Mouse (Mus musculus): ENCODE results near the gene Zbtb7b.

Zbtb7b gene

DNA sequence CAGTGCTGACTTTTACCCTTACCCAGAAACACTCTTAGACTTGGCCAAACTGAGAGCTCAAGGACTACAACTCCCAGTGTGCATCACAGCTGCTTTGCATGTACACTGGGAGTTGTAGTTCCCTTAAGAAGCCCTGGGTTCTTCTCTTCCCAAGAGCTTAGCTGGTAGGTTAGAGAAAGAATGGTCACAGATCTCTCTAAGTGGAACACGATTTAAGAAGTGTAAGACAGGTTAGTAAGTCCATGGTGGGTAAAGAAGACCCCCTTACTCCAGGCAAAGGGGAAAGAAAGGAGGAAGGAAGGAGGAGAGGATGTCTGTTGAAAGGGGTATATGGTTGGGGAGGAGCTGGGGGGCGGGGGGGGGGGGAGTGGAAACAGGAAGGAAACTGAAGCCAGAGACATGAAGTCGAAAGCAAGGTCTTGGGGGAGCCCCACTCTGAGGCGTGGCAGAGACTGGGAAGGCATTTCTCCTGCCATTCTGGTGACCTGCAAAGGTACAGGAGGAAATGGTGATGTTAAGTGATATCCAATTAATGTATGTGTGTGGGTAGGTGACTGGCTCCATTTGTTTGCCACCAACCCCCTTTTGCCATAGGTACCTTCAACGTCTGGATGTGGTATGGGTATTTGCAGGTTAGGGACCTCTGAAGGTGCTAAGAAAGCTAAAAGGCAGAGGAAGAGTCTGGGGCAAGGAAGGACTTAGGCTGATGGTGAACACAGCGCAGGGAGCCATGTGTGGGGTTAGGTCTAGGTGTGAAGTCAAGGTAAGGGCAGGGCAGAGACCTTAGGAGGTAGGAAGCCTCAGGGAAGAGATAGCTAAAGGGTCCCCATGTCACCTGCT lies 5.5 kb downstream of the Zbtb7b start:
- in situ Hi-C loops (cut with MboI, MseI): no loop called here

DNA sequence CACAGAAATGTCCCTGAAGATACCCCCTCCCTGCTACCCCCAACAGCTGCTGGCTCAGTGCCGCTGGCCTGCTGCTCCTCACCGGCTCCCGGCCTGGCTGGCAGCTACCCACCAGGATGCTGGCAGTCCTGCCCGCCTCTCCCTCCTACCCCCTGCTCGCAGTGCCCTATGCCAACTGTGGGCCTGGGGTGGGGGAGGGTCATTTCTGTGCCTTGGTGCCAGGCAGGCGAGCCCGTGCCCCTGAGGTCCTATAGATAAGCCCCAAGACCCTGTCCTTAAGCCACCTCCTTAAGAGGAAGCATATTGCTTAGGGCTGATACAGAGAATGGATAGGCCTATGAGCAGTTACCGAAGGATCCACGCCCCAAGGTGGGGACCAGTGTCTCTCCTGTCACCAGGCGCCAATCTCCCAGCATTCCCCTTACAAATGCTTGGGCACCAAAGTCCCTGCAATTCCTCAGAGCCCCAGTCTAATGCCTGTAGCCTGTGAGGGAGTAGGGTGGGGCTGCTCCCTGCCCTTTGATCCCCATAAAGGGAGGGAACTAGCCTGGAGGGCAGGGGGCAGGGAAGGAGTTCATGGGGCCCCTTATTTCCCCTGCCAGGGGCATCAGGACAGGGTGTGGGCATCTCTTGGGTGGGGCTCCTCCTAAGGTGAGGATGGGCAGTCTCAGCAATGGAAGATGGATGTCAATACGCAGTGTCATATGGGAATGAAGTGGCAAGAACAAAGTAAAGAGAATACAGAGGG lies 6.3 kb downstream of the Zbtb7b start:
- in situ Hi-C loops (cut with MboI, MseI): no loop called here

DNA sequence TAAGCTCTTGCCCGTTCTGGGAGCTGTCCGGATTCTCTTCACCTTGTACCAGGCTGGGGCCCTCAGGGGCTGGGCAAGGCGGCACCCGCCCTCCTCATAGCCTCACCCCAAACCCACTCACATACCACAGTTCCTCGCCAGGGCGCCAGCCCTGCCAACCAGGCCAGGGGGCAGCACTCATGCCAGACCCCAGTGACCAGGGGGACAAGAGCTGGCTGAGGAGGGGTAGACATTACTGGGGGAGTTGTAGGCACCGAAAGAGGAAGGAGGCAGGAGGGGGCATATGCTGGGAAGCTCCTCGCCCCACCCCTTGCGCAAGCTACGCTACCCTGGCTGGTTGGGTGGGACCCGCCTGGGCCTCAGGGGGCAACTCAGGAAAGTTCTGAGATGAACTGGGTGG lies 6.9 kb downstream of the Zbtb7b start:
- in situ Hi-C loops (cut with MboI, MseI): no loop called here

DNA sequence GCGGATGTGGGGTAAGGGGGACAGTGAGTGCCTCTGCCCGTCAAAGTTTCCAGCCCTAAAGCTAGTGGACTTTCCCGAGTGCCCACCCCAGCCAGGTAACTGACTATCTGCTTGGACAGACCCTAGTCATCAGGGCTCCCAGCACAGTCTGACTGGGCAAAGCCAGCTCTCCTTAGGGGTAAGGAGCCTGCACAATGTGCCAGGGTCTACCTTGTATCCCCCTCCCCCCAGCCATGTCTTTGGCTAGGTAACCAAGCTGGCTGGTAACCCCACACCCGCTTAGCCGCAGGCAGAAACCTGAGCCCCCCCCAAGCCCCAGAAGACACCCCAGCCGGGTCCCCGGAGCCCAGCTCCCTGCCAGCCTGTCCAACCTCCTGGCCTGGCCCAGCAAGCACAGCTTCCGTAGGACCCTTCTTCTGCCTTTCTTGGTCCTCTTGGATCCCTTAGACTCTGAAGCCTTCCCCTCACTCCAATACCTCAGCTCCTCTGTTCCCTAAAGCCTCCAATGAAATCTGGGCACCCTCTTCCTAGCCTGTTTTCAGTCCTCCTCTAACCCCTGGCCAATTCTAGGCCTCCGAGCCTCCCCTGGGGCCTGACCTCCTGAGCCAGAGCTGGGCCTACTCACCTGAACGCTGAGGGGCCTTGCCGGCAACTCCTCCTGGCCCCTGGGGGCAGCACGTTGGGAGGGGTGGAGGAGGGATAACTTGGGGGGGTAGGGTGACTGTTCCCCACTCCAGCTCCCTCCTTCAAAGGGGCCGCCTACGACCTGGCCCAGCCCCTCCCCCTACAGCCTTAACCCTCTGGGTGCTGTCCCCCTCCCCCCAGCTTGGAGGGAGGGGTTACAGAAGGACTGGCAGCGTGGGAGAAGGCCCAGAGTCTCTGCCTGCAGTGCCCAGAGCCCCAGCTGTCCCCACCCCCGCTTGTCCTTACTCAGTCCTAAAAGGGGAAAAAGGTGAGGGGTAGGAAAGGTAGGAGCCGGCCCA lies 7.8 kb downstream of the Zbtb7b start:
- in situ Hi-C loops (cut with MboI, MseI): no loop called here

DNA sequence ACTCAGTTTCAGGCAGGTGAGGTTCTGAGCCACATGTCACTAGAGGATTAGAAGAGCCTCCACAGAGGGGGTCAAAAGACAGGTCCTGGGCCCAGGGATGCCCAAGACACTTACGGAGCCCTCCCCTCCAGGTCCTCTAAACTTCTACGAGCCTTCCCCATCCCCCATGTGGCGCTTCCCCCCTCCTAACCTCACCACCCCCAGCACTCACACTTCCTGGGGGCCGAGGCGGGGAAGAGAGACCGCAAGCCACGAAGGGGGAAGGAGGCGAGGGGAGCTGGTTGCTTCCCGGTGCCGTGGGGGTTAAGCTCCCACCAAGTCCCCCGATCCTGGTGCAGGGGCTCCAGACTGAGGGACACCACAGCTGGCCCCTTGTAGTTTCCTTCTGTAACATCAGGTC lies 9.1 kb downstream of the Zbtb7b start:
- in situ Hi-C loops (cut with MboI, MseI): no loop called here

DNA sequence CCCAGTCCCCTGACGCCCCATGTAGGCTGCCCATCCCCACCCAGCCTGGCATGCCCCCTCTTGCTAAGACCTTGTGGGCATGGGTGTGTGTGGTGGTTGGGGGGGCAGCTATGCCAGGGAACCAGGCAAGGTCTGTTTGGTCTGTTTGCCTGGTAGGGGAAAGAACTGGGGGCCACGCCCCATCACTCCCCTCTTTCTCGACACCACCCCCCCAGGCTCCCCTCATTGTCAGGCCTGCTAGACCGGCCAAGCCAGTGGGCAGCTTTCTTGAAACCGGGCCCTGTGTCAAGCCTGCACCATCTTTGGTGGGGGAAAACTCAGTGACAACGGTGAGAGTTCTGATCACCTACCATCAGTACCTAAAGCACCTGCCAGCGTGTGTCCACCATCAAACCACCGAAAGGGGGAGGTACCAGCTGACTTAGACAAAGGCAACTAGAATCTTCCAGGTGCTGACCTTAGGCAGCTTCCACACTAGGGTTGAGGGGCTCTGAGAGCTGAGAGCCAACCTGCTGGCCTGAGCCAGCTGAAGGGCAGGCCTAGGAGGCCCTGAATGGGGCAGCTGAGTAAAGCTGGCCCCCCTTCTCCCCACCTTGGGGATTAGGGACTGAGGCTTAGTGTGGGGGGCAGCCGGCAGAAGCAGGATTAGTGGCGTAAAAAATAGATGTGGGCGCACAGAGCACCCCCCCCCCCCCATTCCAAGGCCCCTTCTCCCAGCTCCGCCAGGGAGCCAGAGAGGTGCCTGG lies 10.1 kb downstream of the Zbtb7b start:
- in situ Hi-C loops (cut with MboI, MseI): no loop called here

DNA sequence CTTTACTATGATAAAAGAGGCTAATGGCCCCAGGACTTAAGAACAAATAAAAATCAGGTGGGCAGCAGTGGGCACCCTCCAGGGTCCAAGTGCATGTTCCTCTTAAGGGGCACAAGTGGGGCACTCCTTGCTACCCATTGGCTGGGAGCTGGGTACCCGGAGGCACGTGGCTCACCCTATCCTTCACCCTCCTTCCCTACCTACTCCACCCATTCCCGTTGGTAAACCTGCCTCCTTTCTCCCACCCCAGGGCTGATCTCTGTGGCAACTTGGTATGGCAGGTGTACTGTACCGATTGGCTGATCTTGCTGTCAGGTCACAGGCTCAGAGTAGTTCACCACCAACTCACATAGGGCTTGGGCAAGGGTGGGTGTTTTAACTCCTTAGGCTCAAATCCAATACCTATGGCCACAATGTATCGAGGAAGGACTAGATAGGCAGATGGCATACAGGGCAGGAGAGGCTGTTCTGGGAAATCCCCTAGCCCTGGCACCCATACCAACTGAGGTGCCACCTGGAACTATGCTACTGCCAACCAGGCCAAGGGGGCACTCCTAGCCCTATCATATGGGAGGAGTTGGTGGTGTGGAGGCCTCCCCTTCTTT lies 10.8 kb downstream of the Zbtb7b start:
- in situ Hi-C loops (cut with MboI, MseI): no loop called here

DNA sequence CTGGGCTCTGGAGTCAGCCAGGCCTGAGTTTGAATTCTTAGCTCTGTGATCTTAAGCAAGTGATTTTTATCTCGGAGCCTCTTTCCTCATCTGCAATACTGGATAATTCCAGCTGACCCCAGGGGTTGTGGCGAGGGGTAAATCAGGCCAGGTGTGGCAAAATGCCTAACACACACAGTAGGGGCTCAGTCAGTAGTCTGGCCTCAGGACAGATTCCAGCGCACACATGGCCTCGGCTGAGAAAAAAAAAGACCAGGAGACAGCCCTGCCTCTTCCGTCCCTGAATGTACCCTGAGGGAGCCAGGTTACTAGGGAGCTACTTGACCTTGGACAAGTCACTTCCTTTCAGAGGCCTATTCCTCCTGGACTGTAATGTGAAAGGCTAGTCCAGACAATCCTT lies 11.6 kb downstream of the Zbtb7b start:
- in situ Hi-C loops (cut with MboI, MseI): no loop called here

DNA sequence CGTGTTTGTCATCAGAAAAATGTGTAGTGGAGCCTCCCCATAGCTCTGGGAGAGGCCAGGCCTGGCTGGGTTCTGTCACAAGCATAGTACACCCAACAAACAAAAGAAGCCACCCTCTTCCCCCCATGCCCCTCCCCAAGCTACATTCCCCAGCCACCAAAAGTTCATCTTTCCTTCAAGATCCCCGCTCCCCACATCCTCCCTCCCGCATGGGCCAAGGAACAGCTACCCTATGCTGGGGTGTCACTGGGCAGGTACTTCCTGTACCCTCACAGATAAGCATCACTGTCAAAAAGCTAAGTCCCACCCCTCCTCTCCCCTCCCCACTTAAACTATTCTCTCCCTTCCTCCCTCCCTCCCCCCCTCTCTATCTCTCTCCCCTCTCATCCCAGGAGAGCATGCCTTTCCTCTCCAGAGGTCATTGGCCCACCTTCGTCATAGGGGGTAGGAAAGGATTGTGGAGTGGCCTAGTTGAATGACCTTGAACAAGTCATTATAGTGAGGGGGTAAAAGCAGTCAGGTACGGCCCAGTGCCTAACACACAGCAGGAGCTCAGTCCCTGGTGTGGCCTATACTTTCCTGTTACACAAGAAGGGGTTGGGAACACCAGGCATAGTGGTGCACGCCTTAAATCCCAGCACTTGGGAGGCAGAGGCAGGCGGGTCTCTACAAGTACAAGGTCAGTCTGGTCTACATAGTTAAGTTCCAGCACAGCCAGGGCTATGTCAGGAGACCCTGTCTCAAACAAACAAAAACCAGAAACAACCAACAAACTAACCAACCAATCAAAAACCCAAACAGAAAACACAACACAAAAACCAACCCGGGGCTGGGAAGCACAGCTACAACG lies 12.3 kb downstream of the Zbtb7b start:
- in situ Hi-C loops (cut with MboI, MseI): no loop called here

DNA sequence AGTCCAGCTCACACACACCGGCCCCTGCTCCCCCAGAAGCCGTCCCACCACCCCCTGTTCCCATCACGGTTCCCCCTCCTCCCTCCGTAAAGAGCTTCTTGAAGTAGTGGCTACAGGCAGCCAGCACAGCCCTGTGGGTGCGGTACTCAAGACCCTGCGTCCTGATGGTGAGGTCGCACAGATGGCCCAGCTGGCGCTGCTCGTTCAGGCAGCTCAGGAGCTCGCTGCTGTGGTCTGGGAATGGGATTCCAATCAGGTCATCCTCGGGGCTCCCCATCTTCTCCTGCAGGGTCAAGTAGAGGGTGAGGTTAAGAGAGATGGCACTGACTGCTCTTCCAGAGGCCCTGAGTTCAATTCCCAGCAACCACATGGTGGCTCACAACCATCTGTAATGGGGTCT lies 13.3 kb downstream of the Zbtb7b start:
- in situ Hi-C loops (cut with MboI, MseI): no loop called here

DNA sequence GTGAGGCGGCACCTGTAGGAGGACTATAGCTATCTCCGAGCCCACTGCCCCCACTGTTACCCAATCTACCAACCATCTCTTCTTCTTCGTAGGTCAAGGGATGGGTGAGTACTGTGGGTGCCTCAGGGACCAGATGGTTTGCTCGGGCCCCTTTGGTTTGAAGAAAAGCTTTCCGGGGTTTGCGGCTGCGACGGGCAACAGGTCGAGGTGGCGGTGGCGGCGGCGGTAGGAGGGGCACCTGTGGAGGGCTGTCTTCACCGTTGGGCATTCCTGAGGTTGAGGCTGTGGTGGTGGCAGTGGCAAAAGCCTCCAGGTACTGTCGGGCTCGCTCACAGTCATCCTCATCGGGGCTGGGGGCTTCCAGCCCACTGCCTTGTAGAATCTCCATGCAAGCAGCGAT lies 13.9 kb downstream of the Zbtb7b start:
- in situ Hi-C loops (cut with MboI, MseI): no loop called here

DNA sequence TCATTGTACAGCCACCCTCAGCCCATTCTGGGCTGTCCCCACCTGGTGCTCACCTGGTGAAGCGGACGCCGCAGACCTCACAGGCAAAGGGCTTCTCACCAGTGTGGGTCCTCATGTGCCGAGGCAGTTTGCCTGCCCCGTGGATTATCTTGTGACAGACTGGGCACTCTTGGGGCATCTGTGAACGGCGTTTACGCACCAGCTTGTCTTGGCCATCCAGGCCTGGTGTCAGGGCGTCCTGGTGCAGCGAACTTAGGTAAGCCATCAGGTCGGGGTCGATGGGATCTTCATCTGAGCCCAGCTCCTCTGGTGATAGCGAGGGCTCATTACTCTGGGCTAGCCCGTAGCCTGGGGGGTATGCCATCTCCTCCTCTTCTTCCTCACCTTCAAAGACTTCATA lies 14.3 kb downstream of the Zbtb7b start:
- in situ Hi-C loops (cut with MboI, MseI): no loop called here

DNA sequence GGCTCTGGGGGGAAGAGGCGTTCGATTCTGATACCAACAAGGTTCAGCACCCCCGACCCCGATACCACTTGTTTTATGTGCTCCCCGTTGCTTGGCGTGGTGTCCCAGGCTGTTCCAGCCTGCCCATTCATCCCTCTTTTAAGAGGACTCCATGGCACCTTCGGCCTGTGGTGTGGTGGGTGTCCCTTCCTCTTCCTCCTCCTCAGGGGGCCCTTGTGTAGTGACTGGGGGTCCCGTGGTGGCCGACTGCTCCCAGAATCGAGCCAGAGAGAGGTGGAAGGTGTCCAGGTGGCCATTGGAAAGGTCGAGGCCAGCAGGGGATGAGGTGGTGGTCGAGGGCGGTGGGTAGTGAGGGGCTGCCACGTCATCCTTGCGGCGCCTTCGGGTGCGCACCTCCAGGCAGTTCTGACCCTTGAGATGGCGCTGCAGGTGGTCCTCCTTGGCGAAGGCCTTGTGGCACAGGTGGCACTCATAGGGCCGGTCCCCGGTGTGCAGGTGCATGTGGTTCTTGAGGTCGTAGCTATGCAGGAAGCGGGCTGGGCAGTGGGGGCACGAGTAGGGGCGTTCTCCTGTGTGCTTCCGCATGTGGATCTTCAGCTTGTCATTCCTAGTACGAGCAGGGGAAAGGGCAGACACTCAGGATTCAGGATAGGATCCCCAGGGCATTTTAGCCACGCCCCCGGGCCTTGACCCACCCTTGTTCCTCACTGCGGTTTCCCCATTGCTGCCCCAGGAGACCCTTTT lies 15.0 kb downstream of the Zbtb7b start:
- in situ Hi-C loops (cut with MboI, MseI): no loop called here

DNA sequence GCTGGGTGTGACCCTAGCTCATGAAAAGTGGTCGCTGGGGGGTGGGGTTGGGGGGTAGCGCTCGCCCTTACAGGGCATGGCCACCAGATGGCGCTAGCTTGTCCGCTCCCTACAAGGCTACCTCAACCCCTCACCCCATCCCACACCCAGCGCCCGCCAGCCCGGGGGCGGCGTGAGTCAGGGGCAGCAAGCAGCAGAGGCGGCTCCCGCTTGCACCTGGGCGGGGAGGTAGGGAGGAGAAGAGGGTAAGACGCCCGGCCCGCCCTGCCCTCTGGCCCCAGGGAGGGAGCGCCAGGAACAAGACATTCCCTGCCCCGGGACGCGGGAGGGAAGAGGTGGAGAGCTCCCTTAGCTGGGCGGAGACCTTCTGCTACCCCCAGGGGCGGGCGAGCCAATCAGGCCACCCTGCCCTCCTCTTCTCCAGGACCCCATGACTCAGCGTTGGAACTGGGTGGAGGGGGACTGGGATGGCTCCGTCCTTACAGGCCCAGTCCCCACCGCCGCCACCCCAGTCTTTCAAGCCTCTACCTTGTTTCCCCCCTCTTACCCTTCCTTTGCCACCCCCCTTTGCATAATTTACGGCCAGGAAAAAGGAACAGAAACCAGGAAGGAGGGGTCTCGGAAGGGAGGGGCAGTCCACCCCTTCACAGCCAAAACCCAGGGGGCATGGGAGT lies 16.0 kb downstream of the Zbtb7b start:
- in situ Hi-C loops (cut with MboI, MseI): no loop called here

DNA sequence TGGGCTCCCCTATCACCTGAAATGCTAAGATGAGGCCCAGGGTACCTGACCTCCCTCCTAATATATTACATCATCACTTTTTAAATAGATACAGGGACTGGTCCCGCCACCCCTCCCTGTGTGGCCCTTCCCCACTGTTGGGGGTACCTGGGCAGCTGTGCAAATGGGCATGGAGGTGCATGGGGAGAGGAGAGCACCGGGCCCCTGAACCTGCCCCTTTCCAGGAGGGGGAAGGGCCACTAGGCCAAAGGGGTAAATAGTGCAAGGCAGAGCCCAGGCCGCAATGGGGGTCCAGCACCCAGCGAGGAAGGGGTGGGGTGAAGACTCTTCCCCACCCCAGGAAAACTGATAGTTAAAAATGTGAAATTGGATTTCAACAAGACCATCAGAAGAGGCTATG lies 16.7 kb downstream of the Zbtb7b start:
- in situ Hi-C loops (cut with MboI, MseI): no loop called here

DNA sequence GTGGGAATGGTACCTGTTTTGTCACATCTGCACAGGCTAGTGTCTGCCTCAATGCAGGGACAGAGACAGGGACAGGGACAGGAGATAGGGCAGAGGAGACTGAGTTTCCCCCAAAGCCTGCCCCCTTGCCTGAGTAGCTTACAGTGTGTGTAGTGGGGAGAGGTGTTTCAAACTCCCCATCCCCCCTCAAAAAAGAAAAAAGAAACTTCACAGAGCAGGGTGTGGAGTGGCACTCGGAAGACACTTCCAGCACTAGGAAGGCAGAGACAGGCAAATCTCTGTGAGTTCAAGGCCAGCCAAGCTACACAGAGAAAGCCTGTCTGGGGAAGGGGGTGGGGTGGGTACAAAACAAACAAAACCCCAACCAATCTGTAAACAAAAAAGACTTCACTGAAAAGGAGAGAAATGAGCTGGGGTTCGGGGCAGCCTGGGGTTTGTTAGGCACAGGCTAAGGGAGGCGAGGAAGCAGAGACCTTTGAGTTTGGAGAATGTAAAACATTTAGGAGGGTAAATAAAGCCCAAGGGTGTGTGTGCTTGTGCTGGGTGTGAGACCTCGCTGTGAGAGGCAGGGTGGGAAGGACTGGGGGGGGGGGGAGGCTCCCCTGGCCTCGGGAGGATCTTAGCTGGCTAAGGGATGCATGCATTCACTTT lies 20.9 kb downstream of the Zbtb7b start:
- in situ Hi-C loops (cut with MboI, MseI): no loop called here

DNA sequence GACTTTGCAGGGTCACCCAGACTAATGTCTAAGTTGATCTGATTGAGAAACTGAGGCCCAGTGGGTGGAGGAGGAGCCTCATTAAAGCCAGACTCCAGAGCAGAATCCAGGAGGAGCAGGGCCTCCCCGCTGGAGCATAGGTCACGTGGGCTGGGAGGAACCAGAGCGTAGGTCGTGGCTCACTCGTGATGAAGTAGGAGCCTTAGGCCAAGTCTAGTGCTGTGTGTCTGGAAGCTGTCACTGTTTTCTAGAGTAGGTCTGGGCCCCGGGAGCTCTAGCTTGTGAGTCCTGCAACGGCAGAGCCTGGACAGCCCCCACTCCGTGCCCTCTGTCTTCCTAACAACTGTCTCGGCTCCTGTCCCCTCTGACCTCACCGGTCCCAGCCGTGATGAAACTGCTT lies 27.2 kb downstream of the Zbtb7b start:
- in situ Hi-C loops (cut with MboI, MseI): no loop called here

All from T-helper 1 cell (primary cell).